Mouse (Mus musculus) hindbrain, embryonic 11.5 days (tissue): ENCODE measurements at regions not wholly inside any gene's neighbourhood (a gene's known extent, or its start where the extent isn't known, plus 50 kb on each side); places are given as distances from the start of the nearest gene placed in this dataset.

Experiments
- ATAC-seq: fragments of 200-750 bp; cut with Nextera tagmentation; 2 replicates; pipeline ENCODE4 v1.8.0; 2017; ENCODE audit warnings: mild to moderate bottlenecking, moderate TSS enrichment, moderate library complexity; ENCODE audit not compliant: low FRiP score
- DNase-seq: peaks from one replicate; pipeline ENCODE4 v3.0.0-alpha.2; 2015; ENCODE audit warnings: low spot score
- H3K27ac ChIP-seq: fragments of 300-500 bp; sonication (generic); 2 replicates; pipeline ENCODE4 v1.5.1; 2014; ENCODE audit warnings: mild to moderate bottlenecking, low read depth, low read length
- H3K27me3 ChIP-seq: fragments of 300-500 bp; sonication (generic); 2 replicates; pipeline ENCODE4 v1.6.1; 2014; ENCODE audit warnings: mild to moderate bottlenecking, low read length, moderate library complexity, mixed read lengths; ENCODE audit not compliant: control insufficient read depth, insufficient read depth
- H3K36me3 ChIP-seq: fragments of 300-500 bp; sonication (generic); 2 replicates; pipeline ENCODE4 v1.6.1; 2014; ENCODE audit warnings: mild to moderate bottlenecking, low read length, moderate library complexity, mixed read lengths; ENCODE audit not compliant: control insufficient read depth, insufficient read depth
- H3K4me1 ChIP-seq: fragments of 300-500 bp; sonication (generic); replicated peaks from 2 replicates; pipeline ENCODE4 v1.6.1; 2014; ENCODE audit warnings: low read length, mixed read lengths; ENCODE audit not compliant: control insufficient read depth, insufficient read depth
- H3K4me2 ChIP-seq: fragments of 300-500 bp; sonication (generic); replicated peaks from 2 replicates; pipeline ENCODE4 v1.6.1; 2014; ENCODE audit warnings: mild to moderate bottlenecking, low read depth, low read length
- H3K4me3 ChIP-seq: fragments of 300-500 bp; sonication (generic); 2 replicates; pipeline ENCODE4 v1.5.1; 2014; ENCODE audit warnings: low read depth, low read length
- H3K9ac ChIP-seq: fragments of 300-500 bp; sonication (generic); 2 replicates; pipeline ENCODE4 v1.6.1; 2014; ENCODE audit warnings: low read depth, low read length
- H3K9me3 ChIP-seq: fragments of 300-500 bp; sonication (generic); 2 replicates; pipeline ENCODE4 v1.6.1; 2016; ENCODE audit warnings: low read length; ENCODE audit not compliant: control insufficient read depth
- whole genome bisulfite sequencing: fragments of 180-500 bp; shearing (Covaris S2); extraction: QIAGEN DNeasy Blood & Tissue Kit; methylation state at CpG from one replicate; pipeline ENCODE4 v1.1.7; 2014; 5-methylcytosine and 5-hydroxymethylcytosine counted together

DNA sequence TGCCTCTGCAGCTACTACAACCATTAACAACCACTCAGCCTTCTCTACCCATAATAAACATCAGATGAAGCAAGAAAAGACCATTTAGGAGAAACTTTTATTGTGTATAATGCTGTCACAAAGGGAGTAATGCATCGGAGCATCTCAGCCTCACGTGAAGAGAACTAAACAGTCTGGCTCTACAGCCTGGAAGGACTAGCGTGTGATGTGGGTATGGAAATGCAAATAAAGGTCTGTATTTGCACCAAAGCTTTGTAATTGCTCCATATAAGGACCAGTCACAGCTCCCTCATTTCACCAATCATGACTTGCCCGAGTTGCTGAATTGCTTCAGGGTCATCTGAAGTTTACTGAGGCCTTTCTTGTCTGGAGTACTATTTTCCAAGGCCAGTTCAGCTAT, 190.7 kb downstream of the Cep170 start:
- WGBS: 75% methylated on average over 4 of the region's 4 CpGs
- no peak for ATAC-seq
- no peak overlapping the region for H3K27ac ChIP-seq
- H3K4me3 ChIP-seq: no peak overlapping the region
- no peaks in the 10 kb centered on the region for H3K27me3 ChIP-seq
- H3K4me2 ChIP-seq: no peak overlapping the region
- no peak for DNase-seq
- H3K36me3 ChIP-seq: no peaks in the 10 kb centered on the region
- no peaks in the 10 kb centered on the region for H3K4me1 ChIP-seq
- no peaks in the 10 kb centered on the region for H3K9me3 ChIP-seq
- H3K9ac ChIP-seq: no peak overlapping the region

DNA sequence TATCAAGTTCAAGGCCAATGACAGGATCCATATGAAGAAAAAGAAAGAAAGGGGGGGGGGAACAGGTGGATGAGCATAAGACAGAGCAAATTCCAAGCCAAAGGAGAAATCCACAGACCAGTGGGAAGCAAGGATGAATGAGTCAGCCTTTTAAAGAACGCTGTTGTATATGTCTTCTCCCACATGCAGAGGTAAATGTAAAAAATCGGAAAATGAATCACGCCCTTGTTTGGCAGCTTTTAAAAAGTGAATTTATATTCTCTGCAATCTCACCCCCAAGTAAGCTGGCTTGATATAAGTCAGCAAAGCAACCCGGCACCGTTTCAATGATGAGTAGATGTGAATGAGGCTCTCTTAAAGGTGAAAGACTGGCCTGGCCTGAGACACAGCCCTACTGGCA, 191.7 kb downstream of the Cep170 start:
- no peaks in the 10 kb centered on the region for H3K27me3 ChIP-seq
- no peak overlapping the region for H3K4me2 ChIP-seq
- H3K36me3 ChIP-seq: no peaks in the 10 kb centered on the region
- no peak for ATAC-seq
- H3K9ac ChIP-seq: no peak overlapping the region
- WGBS: 95% methylated on average over 5 of the region's 5 CpGs
- H3K4me3 ChIP-seq: no peak overlapping the region
- H3K9me3 ChIP-seq: no peaks in the 10 kb centered on the region
- H3K27ac ChIP-seq: no peak overlapping the region
- no peak for DNase-seq
- H3K4me1 ChIP-seq: no peaks in the 10 kb centered on the region

DNA sequence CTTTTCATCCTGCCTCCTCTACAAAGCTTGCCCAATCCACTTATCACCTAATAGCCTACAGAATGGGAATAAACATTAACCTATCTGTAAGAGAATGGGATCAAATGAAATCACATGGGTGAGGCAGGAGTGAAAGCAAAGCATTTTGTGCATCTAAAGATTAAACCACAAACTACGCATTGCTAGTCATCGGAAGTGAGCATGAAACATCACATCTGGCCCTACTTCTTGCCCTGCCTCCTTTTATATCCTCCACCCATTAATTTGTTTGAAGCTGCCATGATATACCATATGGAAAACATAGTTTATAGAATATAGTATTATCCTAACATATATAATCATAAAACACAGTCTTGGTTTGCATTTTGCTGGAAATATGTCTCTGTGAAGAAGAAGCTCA, 192.6 kb downstream of the Cep170 start:
- H3K27ac ChIP-seq: no peak overlapping the region
- no peak for DNase-seq
- H3K36me3 ChIP-seq: no peaks in the 10 kb centered on the region
- no peak overlapping the region for H3K4me3 ChIP-seq
- no peak overlapping the region for H3K4me2 ChIP-seq
- no peaks in the 10 kb centered on the region for H3K27me3 ChIP-seq
- H3K9me3 ChIP-seq: no peaks in the 10 kb centered on the region
- WGBS: 93% methylated on average over 2 of the region's 2 CpGs
- no peak for ATAC-seq
- H3K9ac ChIP-seq: no peak overlapping the region
- no peaks in the 10 kb centered on the region for H3K4me1 ChIP-seq

DNA sequence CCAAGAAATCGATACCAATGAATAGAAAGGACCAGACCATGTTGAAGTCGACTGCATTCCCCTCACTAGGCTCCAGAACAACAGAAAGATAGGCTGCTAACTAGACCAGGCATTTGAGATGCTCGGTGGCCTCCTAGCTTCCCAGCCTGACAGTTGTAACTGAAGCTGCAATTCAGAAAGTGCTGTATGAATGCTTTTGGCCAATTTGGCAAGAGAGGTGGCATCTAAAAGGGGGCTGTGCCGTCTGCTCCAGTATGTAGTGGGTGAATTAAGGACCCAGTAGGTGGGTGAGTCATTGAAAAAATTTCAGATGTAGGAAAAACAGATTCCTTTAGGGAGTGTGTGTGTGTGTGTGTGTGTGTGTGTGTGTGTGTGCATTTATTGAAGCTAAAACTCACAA, 195.0 kb downstream of the Cep170 start:
- Histone ChIP-seq H3K9me3 (no peaks in the 10 kb centered on the region), H3K4me1 (no peaks in the 10 kb centered on the region), H3K27me3 (no peaks in the 10 kb centered on the region), H3K4me3 (no peak overlapping the region), H3K36me3 (no peaks in the 10 kb centered on the region), H3K4me2 (no peak overlapping the region), H3K27ac (no peak overlapping the region), H3K9ac (no peak overlapping the region)
- ATAC-seq (no peak), DNase-seq (no peak)
- WGBS: 88% methylated on average over 4 of the region's 4 CpGs

DNA sequence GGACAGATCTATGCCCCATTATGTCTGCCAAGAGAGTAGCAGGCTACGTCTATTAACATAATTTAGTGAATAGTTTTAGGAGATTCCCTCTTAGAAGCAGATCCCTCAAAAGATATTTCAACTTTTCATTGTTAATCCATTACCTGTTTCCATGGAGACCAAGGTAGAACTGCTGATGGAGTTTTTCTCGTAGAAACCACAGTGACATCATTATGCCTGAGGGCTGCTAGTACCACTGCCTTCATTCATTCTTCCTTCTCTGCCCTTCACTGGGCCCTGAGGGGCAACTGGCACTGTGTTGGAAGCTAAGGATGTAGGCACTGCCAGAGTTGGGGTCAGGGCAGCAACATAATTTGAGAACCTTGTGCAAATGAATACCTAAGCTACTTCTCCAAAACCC, 198.2 kb downstream of the Cep170 start:
- no peak for DNase-seq
- no peak overlapping the region for H3K4me2 ChIP-seq
- H3K4me3 ChIP-seq: no peak overlapping the region
- H3K36me3 ChIP-seq: no peaks in the 10 kb centered on the region
- no peak overlapping the region for H3K27ac ChIP-seq
- 72% methylated on average over 2 of the region's 2 CpGs for WGBS
- no peak overlapping the region for H3K9ac ChIP-seq
- H3K27me3 ChIP-seq: no peaks in the 10 kb centered on the region
- no peaks in the 10 kb centered on the region for H3K4me1 ChIP-seq
- H3K9me3 ChIP-seq: no peaks in the 10 kb centered on the region
- no peak for ATAC-seq

DNA sequence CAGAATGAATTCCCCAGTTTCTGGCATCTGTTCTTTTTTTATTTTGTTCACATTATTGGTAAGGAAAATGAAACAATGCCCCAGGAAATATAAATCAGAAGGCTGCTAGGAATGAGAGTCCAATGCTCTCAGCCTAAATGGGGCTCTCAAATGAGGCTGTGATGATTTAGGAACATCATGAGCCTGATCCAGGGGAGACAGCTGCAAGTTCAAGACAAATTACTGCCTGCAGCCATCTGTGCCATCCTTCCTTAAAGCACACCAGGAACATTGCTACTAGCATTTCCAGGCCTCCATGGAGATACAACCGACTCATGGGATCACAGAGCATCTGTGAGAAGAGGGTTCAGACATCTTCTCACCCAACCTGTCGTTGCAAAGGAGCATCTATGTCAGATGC, 219.6 kb downstream of the Cep170 start:
- ATAC-seq (no peak), DNase-seq (no peak)
- Histone ChIP-seq H3K36me3 (no peaks in the 10 kb centered on the region), H3K4me3 (no peak overlapping the region), H3K9ac (no peak overlapping the region), H3K27ac (no peak overlapping the region), H3K4me1 (no peaks in the 10 kb centered on the region), H3K9me3 (no peaks in the 10 kb centered on the region), H3K27me3 (no peaks in the 10 kb centered on the region), H3K4me2 (no peak overlapping the region)
- 83% methylated on average over 2 of the region's 2 CpGs for WGBS

DNA sequence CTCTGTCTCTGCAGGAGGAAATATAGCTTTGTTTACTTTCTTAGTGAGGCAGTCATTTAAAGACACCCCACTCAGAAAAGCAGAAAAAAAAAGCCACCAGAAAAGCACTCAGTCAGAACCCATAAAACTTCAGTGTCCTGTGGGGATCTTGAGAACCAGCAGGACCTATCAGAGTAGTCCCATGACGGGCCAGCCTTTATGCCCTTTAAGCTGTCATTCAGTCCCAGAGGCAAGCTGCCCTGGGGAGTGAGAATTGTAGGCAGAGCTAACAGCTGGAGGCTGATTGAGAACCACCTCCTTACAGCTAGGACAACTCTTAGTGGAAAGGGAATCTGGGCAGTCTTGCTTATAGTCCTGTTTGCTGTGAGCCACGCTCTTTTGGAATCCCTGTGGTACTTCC, 225.7 kb downstream of the Cep170 start:
- H3K9ac ChIP-seq: no peak overlapping the region
- H3K4me1 ChIP-seq: no peaks in the 10 kb centered on the region
- WGBS: 52% methylated on average over 2 of the region's 2 CpGs
- no peak overlapping the region for H3K4me3 ChIP-seq
- ATAC-seq: no peak
- H3K9me3 ChIP-seq: no peaks in the 10 kb centered on the region
- H3K4me2 ChIP-seq: no peak overlapping the region
- DNase-seq: no peak
- H3K27ac ChIP-seq: no peak overlapping the region
- no peaks in the 10 kb centered on the region for H3K27me3 ChIP-seq
- no peaks in the 10 kb centered on the region for H3K36me3 ChIP-seq

DNA sequence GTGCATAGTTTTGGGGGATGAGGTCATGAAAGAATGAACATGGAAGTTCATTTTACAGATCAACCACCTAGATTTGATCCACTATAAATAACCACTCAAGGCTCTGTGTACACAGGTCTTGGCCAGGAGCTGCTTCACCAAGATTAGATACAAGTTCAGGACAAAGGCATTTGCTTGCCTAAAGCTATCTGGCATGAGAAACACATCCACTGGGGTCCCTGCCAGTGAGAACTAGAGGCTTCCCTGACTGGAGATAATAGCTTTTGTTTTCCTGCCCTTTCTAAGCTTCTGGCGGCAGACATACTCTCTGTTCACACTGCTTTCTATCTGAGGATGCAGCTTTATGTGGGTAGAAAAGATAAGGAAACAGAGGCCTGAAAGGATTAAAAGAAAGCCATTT, 240.2 kb downstream of the Cep170 start:
- H3K27me3 ChIP-seq: no peaks in the 10 kb centered on the region
- H3K9ac ChIP-seq: no peak overlapping the region
- H3K4me3 ChIP-seq: no peak overlapping the region
- no peaks in the 10 kb centered on the region for H3K9me3 ChIP-seq
- ATAC-seq: 0 out of 2 replicates have a peak, but pooled peaks have one; percentile 22
- H3K4me1 ChIP-seq: 0 out of 2 replicates have a peak, but pooled peaks cover 2% of the 10 kb centered on the region
- no peaks in the 10 kb centered on the region for H3K36me3 ChIP-seq
- no peak for DNase-seq
- no peak overlapping the region for H3K4me2 ChIP-seq
- no peak overlapping the region for H3K27ac ChIP-seq
- 21% methylated on average over 1 of the region's 1 CpGs for WGBS

DNA sequence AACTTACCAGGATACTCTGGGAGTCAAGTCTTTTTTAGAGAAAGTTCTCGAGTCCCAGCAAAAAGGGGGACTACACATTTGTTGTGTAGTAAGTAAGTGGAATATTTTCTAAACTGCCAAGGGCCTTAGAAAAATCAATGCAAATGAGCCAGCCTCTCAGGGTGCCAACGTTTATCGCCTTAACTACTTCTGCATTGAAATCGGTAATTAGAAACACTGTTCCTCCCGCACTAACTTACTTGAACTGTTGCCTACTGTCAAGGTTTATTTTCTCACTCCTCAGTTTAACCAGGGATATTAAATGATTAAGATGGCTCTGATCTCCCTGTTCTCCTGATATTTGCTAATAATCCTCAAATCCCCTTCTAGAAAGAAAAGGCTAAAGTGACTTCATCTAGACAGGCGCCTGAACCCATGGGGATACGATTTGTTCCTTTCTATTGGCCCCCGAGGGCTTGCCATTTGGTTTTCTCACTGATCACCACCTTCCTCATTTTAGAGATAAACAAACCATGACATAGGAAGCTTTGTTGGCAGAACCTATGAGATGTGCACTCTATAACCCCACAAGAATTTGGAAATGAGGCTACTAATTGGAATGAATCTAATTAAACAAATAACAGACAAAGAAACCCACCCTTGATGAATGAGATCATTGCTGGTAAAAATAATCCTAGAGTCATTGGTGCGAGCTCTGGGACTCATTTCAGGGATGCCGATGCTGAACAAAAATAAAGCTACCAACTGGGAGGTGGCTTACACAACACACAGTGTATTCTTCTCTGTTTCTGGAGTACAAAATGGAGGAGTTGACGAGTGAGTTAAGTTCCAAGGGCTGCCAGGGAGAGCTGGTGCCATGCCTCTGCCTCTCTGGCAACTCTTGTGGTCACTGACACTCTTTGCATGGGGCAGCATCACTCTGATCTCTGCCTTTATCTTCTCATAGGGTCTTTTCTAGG, 255.1 kb downstream of the Cep170 start:
- Histone ChIP-seq H3K27me3 (no peaks in the 10 kb centered on the region), H3K9ac (no peak overlapping the region), H3K4me3 (no peak overlapping the region), H3K36me3 (no peaks in the 10 kb centered on the region), H3K27ac (no peak overlapping the region), H3K4me1 (no peaks in the 10 kb centered on the region), H3K9me3 (no peaks in the 10 kb centered on the region), H3K4me2 (no peak overlapping the region)
- no peak for DNase-seq
- ATAC-seq: no peak
- WGBS: 87% methylated on average over 11 of the region's 11 CpGs
